Mouse (Mus musculus): ENCODE data around the gene C2cd3. TPM values are rescaled to one million over a fixed set of nuclear protein-coding genes. Genes with fewer than 3 reads are reported as not detected.
"Not testable (repeated sequence)": the region's sequence is repeated elsewhere in the genome, so short reads cannot be mapped to it uniquely, and the experiment has no call there.

C2cd3 gene
- polyA plus RNA-seq, 1 experiment from 2014 or later: 15.9 TPM

DNA sequence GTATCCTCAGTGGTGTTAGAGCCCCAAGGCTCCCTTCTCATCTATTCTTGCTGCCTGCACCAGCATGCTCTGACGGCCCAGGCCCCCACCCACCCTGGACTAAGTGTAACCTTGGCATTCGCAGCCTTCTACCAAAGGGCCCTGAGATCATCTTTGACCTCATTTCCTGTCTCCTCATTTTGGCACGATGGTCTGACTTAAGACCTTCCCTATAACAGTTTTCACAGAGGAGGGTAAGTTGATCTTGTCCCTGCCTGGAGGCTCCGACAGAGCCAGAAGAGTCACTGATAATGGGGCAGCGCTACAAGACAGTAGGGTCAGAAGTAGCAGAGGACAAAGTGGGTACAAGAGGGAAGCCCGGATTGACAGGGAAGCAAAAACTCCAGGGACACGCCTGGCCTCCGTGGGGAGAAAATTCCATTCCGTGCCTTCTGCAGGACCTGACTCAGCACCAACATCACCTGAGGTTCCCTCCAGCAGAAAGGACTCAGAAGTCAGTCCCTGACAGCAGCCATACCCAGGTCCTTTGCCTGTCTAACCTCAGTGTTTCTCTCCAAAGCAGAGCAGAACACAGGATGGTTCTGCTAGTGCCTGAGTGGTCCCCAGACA is 101.9 kb downstream of the C2cd3 start:
- H3K4me1 ChIP-seq: no peaks in the 10 kb centered on the region
- peaks cover 13% of the 10 kb centered on the region; the same call in 1 of the 2 replicates for H3K36me3 ChIP-seq
- H3K27me3 ChIP-seq (replicated peaks): no peaks in the 10 kb centered on the region
- H3K27ac ChIP-seq (replicated peaks): no peak overlapping the region
- 90% methylated on average over 9 of the region's 9 CpGs for WGBS
- H3K9me3 ChIP-seq (replicated peaks): no peaks in the 10 kb centered on the region
- H3K4me2 ChIP-seq: no peak overlapping the region
- H3K9ac ChIP-seq (replicated peaks): no peak overlapping the region
- no peak for ATAC-seq (ENCODE audit: low FRiP score)
- H3K4me3 ChIP-seq (replicated peaks): no peak overlapping the region

DNA sequence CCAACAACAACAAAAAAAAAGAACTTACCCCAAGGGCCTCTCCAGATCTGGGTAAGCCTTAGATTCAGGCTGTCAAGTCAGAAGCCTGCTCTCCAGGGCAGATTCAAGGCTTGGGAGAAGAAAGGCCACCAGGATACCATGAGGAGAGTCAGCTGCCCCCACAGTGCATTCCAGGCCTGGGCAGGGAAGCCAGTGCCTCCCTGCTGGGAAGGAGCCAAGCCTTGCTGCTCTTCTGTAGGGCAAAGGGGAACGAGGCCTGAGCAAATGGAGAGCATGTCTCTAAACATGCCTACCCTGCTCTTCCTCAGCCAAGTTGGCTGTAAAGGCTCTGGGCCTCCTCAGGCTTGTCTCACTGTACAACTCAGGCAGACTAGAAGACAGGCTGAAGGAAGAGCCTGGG is 102.6 kb downstream of the C2cd3 start:
- H3K27me3 ChIP-seq (replicated peaks): no peaks in the 10 kb centered on the region
- no peak overlapping the region for H3K4me3 ChIP-seq (replicated peaks)
- H3K36me3 ChIP-seq: peaks cover 6% of the 10 kb centered on the region; the same call in 1 of the 2 replicates
- ATAC-seq (ENCODE audit: low FRiP score): no peak
- no peak overlapping the region for H3K27ac ChIP-seq (replicated peaks)
- H3K4me1 ChIP-seq: no peaks in the 10 kb centered on the region
- no peak overlapping the region for H3K9ac ChIP-seq (replicated peaks)
- WGBS: 60% methylated on average over 1 of the region's 1 CpGs
- H3K9me3 ChIP-seq (replicated peaks): no peaks in the 10 kb centered on the region
- H3K4me2 ChIP-seq: no peak overlapping the region

DNA sequence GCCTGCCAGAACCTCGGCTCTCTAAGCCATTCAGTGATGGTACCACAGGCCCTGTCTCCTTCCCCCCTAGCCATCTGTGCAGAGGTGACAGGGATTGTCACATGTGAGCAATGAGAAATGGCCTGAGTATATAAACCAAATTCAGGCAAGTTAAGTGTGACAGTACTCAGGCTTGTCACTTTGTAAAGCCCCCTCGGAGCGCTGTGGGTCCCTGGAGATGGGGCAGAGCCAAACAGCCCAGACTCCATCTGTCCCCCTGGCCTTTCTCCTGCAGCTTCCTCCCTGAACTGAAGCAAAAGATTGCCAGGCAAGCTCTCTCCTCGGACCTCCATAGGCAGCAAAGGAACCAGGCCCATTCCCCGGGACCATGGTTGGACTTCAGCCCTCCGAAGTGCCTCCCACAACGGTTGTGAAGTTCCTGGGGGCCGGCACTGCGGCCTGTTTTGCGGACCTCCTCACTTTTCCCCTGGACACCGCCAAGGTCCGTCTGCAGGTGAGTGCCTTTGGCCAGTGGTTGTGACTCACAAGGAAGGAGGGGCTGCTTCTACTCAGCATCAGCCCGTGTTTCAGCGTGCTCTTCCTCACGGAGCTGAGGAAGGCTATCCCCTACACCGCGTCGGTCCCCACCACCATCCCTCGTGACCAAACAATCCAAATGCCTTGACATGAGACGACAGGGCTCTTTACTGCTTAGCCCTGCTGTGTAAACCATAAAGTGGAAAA is 107.2 kb downstream of the C2cd3 start:
- H3K4me3 ChIP-seq (replicated peaks): no peak overlapping the region
- no peak overlapping the region for H3K4me2 ChIP-seq
- no peaks in the 10 kb centered on the region for H3K27me3 ChIP-seq (replicated peaks)
- no peaks in the 10 kb centered on the region for H3K4me1 ChIP-seq
- no peaks in the 10 kb centered on the region for H3K36me3 ChIP-seq
- H3K27ac ChIP-seq (replicated peaks): no peak overlapping the region
- ATAC-seq (ENCODE audit: low FRiP score): no peak
- no peaks in the 10 kb centered on the region for H3K9me3 ChIP-seq (replicated peaks)
- H3K9ac ChIP-seq (replicated peaks): no peak overlapping the region
- 74% methylated on average over 20 of the region's 20 CpGs for WGBS

DNA sequence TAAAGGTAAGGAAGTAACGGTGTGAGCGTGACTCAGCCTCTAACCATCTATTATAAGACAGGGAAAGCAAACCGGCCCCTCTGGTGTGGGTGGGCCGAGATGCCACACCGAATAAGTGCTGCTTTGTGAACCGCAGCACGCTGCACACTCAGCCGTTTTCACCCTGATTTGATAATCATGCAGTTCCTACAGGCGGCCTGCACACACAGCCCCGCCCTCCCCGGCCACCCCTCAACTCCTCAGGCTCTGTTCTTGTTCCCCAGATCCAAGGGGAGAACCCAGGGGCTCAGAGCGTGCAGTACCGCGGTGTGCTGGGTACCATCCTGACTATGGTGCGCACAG is 107.8 kb downstream of the C2cd3 start:
- Histone ChIP-seq H3K27ac (replicated peaks) (no peak overlapping the region), H3K4me2 (no peak overlapping the region), H3K9ac (replicated peaks) (no peak overlapping the region), H3K9me3 (replicated peaks) (no peaks in the 10 kb centered on the region), H3K36me3 (no peaks in the 10 kb centered on the region), H3K27me3 (replicated peaks) (no peaks in the 10 kb centered on the region), H3K4me1 (no peaks in the 10 kb centered on the region), H3K4me3 (replicated peaks) (no peak overlapping the region)
- WGBS: 71% methylated on average over 15 of the region's 15 CpGs
- ATAC-seq (ENCODE audit: low FRiP score): no peak

DNA sequence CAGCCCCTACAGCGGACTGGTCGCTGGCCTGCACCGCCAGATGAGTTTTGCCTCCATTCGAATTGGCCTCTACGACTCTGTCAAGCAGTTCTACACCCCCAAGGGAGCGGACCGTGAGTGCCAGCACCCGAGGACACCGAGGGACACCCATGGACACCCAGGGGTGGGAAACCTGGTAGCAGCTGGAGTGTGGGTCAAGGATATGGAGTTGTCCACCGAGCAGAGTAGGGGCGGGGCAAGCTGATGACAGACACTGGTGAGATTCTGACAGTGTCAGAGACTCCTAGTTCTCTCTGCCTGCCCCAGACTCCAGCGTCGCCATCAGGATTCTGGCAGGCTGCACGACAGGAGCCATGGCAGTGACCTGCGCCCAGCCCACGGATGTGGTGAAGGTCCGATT is 108.1 kb downstream of the C2cd3 start:
- no peaks in the 10 kb centered on the region for H3K9me3 ChIP-seq (replicated peaks)
- 87% methylated on average over 17 of the region's 17 CpGs for WGBS
- H3K27ac ChIP-seq (replicated peaks): no peak overlapping the region
- no peaks in the 10 kb centered on the region for H3K27me3 ChIP-seq (replicated peaks)
- no peak overlapping the region for H3K4me2 ChIP-seq
- no peak overlapping the region for H3K4me3 ChIP-seq (replicated peaks)
- no peak for ATAC-seq (ENCODE audit: low FRiP score)
- H3K9ac ChIP-seq (replicated peaks): no peak overlapping the region
- H3K4me1 ChIP-seq: no peaks in the 10 kb centered on the region
- no peaks in the 10 kb centered on the region for H3K36me3 ChIP-seq

DNA sequence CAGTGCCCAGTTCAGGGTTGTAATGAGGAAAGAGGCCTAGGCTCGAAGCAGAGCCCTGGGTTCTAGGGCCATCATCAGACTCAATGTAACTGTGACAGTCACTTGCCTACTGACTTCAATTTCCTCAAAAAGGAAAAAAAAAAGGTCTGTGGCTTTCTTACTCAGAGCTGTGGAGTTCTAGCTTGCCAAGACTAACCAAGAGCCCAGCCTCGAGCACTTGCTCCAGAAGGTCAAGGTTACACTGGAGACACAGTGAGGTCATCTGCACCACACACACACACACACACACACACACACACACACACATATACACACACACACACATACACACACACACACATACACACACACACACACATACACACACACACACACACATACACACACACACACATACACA is 110.0 kb downstream of the C2cd3 start:
- not testable (repeated sequence) for H3K27me3 ChIP-seq (replicated peaks); H3K4me2 ChIP-seq; ATAC-seq (ENCODE audit: low FRiP score); H3K36me3 ChIP-seq; H3K4me3 ChIP-seq (replicated peaks); H3K9me3 ChIP-seq (replicated peaks); H3K9ac ChIP-seq (replicated peaks); H3K27ac ChIP-seq (replicated peaks); H3K4me1 ChIP-seq
- WGBS: 84% methylated on average over 2 of the region's 2 CpGs

DNA sequence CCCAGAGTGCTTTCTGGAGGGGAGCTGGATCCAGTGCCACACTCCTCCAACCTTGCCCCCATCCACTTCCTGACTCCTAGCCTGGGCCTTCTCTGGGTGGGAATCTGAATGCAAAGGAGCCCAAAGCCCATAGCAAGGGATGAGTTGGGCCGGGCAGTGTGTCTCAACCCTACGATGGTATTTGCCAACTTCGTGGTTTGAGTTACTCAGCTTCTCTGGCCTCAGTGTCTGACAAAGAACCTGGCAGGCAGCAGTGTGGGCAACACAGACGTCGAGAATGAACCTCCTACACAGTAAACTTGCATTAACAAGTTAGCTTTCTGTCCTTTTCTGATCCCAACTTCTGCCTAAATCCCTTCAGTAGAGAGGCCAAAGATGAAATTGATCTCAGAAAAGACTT is 112.5 kb downstream of the C2cd3 start:
- no peak overlapping the region for H3K27ac ChIP-seq (replicated peaks)
- no peak for ATAC-seq (ENCODE audit: low FRiP score)
- no peak overlapping the region for H3K9ac ChIP-seq (replicated peaks)
- no peaks in the 10 kb centered on the region for H3K36me3 ChIP-seq
- H3K27me3 ChIP-seq (replicated peaks): no peaks in the 10 kb centered on the region
- H3K9me3 ChIP-seq (replicated peaks): no peaks in the 10 kb centered on the region
- no peak overlapping the region for H3K4me2 ChIP-seq
- no peaks in the 10 kb centered on the region for H3K4me1 ChIP-seq
- no peak overlapping the region for H3K4me3 ChIP-seq (replicated peaks)
- WGBS: 88% methylated on average over 5 of the region's 5 CpGs

DNA sequence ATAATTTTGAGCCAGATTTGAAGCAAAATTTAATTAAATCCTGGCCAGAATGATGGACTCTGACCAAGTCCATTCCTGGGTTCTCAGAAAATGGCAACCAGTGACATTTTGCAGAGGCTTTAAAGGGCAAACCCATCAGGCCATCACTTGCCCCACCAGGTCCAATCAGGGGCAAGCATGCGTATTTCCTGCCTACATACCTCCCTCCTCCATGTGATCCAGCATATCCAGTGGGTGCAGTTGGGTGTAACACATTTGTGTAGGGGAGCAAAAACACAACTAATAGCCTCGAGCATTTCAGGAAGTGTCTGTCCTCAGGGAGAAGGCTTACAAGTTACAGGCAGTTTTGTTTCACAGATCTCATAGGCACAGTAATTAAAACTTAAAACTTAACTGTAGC is 115.3 kb downstream of the C2cd3 start:
- Histone ChIP-seq H3K4me2 (no peak overlapping the region), H3K4me1 (peaks cover 2% of the 10 kb centered on the region; the same call in 1 of the 2 replicates), H3K27ac (replicated peaks) (no peak overlapping the region), H3K36me3 (no peaks in the 10 kb centered on the region), H3K4me3 (replicated peaks) (no peak overlapping the region), H3K9ac (replicated peaks) (no peak overlapping the region), H3K9me3 (replicated peaks) (no peaks in the 10 kb centered on the region), H3K27me3 (replicated peaks) (no peaks in the 10 kb centered on the region)
- 75% methylated on average over 2 of the region's 2 CpGs for WGBS
- no peak for ATAC-seq (ENCODE audit: low FRiP score)

DNA sequence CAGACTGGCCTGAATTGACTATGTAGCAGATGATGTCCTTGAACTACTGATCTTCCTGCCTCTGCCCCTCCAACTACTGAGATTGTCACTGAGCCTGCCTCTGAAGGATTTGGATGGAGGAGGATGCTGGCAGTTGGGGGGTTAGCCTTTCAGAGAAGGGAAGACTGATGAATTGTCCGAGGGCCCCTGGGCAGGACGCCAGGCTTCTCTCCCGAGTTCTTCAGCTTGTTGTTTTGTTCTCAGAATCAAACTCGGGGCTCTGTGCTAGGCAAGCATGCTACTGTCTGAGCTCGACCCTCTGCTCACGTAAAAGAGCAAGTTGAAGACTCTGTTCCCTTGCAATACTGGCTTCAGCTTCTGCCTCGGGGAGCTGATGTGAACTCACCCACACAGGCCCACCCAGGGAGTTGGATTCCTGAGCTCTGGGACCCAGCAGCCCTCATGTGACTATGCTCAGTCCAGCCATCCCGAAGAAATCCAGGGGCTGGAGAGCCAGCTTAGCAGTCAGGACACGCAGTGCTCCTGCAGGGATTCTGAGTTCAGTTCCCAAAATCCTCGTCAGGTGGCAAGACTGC is 116.5 kb downstream of the C2cd3 start:
- H3K36me3 ChIP-seq: no peaks in the 10 kb centered on the region
- 31% methylated on average over 10 of the region's 10 CpGs for WGBS
- H3K4me1 ChIP-seq: peaks cover 14% of the 10 kb centered on the region
- H3K9me3 ChIP-seq (replicated peaks): no peaks in the 10 kb centered on the region
- peaks cover 6% of the 10 kb centered on the region; the same call in 1 of the 2 replicates for H3K27me3 ChIP-seq (replicated peaks)
- H3K27ac ChIP-seq (replicated peaks): peak overlapping the region; percentile 70
- ATAC-seq (ENCODE audit: low FRiP score): peak; percentile 53
- H3K4me3 ChIP-seq (replicated peaks): no peak overlapping the region
- no peak overlapping the region for H3K9ac ChIP-seq (replicated peaks)
- no peak overlapping the region for H3K4me2 ChIP-seq

DNA sequence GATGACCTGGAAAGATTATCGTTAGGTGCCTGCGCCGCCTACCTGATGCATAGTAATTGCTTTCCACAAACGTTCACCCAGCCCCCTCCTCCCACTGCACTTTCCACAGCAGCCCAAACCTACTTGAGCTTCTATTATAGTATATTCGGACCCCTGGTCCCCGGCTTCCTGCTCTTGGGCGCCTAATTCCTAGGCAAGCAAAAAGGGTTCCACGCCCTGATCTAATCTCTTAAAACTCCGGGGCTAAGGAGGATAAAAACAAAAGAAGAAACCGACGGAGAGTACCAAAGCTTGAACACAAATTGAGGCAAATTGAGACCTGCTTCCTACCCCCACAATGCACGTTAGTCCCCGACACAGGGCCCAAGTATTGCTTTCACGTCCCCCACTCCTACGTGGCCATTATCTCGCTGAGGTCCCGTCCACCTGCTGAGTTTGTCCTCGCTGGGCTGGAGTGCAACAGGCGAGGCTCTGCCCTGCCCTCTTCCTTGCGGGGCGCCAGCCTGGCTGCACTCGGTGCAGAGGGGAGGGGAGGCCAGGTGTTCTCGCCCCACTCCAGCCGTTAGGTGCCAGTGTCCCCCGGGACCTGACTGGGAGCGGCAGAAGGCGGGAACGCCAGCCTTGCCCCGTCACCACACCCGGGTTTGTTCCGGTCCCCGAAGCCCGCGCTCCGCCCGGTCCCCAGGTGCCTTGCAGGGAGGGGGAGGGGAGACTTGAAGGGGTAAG is 120.5 kb downstream of the C2cd3 start:
- peak overlapping the region; percentile 42 for H3K4me3 ChIP-seq (replicated peaks)
- H3K9me3 ChIP-seq (replicated peaks): no peaks in the 10 kb centered on the region
- WGBS: 4% methylated on average over 36 of the region's 36 CpGs
- H3K4me2 ChIP-seq: peak overlapping the region; percentile 83
- H3K36me3 ChIP-seq: no peaks in the 10 kb centered on the region
- peaks cover 42% of the 10 kb centered on the region for H3K4me1 ChIP-seq
- ATAC-seq (ENCODE audit: low FRiP score): no peak
- H3K27me3 ChIP-seq (replicated peaks): peaks cover 6% of the 10 kb centered on the region; the same call in 1 of the 2 replicates
- H3K9ac ChIP-seq (replicated peaks): peak overlapping the region; percentile 38
- H3K27ac ChIP-seq (replicated peaks): no peak overlapping the region

DNA sequence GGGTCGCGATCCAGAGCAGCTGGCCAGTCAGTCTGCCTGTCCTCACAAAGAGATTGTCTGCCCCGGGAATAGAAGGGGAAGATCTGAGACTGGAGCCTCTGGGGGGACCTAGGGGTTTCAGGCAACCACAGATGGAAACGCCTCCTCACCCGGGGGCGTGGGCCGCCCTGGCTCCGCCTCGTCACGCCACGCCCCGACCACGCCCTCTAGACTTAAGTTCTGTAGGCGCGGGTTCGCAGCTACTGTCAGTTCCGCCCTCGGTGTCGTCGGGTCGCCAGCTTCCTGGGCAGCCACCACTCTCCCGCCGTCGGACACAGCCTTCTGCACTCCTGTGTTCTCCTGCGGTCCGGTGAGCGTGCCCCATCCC is 121.1 kb downstream of the C2cd3 start, which contains the start of gene Ucp2:
TSS of gene Ucp2 (plus strand) at position 221 of the 367 bp plus-strand sequence.
- peak within 1 kb of the TSS; percentile 83 for H3K4me2 ChIP-seq
- 0 out of 2 replicates have a peak, but pooled peaks have one; percentile 15 for ATAC-seq (ENCODE audit: low FRiP score)
- no peaks in the 10 kb centered on the region for H3K9me3 ChIP-seq (replicated peaks)
- WGBS: 1% methylated on average over 27 of the region's 27 CpGs
- H3K4me1 ChIP-seq: peaks cover 42% of the 10 kb centered on the region
- H3K36me3 ChIP-seq: no peaks in the 10 kb centered on the region
- peak within 1 kb of the TSS; percentile 41; the same call in 1 of the 2 replicates for H3K27ac ChIP-seq (replicated peaks)
- H3K4me3 ChIP-seq (replicated peaks): peak within 1 kb of the TSS; percentile 42
- H3K27me3 ChIP-seq (replicated peaks): peaks cover 6% of the 10 kb centered on the region; the same call in 1 of the 2 replicates
- H3K9ac ChIP-seq (replicated peaks): peak within 1 kb of the TSS; percentile 38

All from neural tube, embryonic 15.5 days (tissue).